Mouse (Mus musculus) cortical plate, adult 2 months (tissue): ENCODE measurements at regions not wholly inside any gene's neighbourhood (a gene's known extent, or its start where the extent isn't known, plus 50 kb on each side); places are given as distances from the start of the nearest gene placed in this dataset.
A peak's percentile ranks its signal among the peaks of the same experiment; 100 is the strongest.

Experiments used
- CTCF ChIP-seq: fragments of 200-500 bp; IDR thresholded peaks from 2 replicates; pipeline ENCODE4 v1.5.1; 2011; ENCODE audit warnings: mild to moderate bottlenecking, control low read depth, low read length; ENCODE audit not compliant: insufficient read depth; ENCODE audit errors: extremely low read depth
- POLR2A ChIP-seq: fragments of 200-500 bp; IDR thresholded peaks from 2 replicates; pipeline ENCODE4 v1.6.1; 2011; ENCODE audit warnings: mild to moderate bottlenecking, low read length, control low read depth; ENCODE audit not compliant: insufficient read depth; ENCODE audit errors: extremely low read depth

- TF ChIP-seq CTCF (peak; percentile 51), POLR2A (no peak)
These were observed 136.6 kb downstream of the Ttc32 start for GRCm38 (mm10) chr12:9166218-9166908.
